Mouse (Mus musculus): Measurements from ENCODE around the gene Casp6. TPM values are rescaled to one million over a fixed set of nuclear protein-coding genes. Genes with fewer than 3 reads are reported as not detected.

The Casp6 gene
- total and polyA plus RNA-seq, 2 experiments from 2014 or later, result 20.8 to 48.7 TPM

DNA sequence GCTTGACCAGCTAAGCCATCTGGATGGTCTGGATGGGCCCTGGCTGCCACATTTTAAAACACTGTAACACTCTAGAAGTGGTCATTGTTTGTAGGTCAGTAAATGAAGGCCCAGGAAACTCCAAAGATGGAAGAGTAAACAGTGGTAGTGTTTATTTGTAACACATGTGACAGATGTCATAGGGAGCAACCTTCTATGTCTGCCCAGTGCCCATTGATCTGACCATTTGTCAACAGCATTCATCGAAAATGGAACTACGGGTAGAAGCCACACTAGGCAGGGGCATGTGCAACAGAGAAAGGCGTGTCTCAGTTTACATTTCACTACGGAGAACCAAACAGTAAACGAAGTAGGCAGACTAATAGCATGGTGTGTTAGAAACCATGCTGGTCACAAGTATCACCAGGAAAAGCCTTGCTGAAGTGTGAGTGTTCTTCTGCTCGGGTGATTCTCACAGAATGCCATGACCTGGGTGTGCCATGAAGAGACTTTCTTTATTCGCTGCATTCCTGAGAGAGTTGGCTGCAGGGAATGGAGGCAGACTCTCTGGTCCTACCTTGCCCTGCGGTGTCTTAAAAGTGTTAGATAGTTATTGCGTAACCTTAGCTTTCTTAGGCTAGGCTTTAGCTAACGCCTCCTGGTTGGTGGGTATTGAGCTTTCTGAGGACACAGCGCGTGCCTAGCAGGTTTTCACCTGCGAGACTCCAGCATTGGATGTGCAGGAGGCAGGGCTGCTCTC is 13.3 kb upstream of the Casp6 start:
- no peaks in the 10 kb centered on the region for H3K27me3 ChIP-seq (ENCODE audit: control insufficient read depth, insufficient read depth, low read length)
- 89% methylated on average over 13 of the region's 13 CpGs for WGBS
- ATAC-seq (ENCODE audit: insufficient read depth, low read depth), result no peak
- H3K4me3 ChIP-seq (ENCODE audit: low read depth, low read length), result no peak overlapping the region
- H3K27ac ChIP-seq (ENCODE audit: low read depth), result no peak overlapping the region
- H3K4me2 ChIP-seq (ENCODE audit: low read depth, low read length), result no peak overlapping the region
- no peaks in the 10 kb centered on the region for H3K9me3 ChIP-seq (replicated peaks; ENCODE audit: control insufficient read depth, low read length)
- DNase-seq (ENCODE audit: low spot score), result no peak
- no peak overlapping the region for H3K9ac ChIP-seq (replicated peaks; ENCODE audit: low read depth, low read length)
- H3K4me1 ChIP-seq (ENCODE audit: control insufficient read depth, insufficient read depth), result no peaks in the 10 kb centered on the region
- H3K36me3 ChIP-seq (replicated peaks; ENCODE audit: control insufficient read depth, insufficient read depth, low read length), result peaks cover 22% of the 10 kb centered on the region; the same call in 1 of the 2 replicates
- TF ChIP-seq EP300 (IDR thresholded peaks at IDR 0.05; ENCODE audit: low read depth), result no peak
- no peak for TF ChIP-seq CTCF (IDR thresholded peaks at IDR 0.05; ENCODE audit: low read depth)

GRCm38 (mm10) chr3:129892003-129892402 is 9.2 kb upstream of the Casp6 start:
- no peak for ATAC-seq (ENCODE audit: insufficient read depth, low read depth)
- no peak overlapping the region for H3K4me3 ChIP-seq (ENCODE audit: low read depth, low read length)
- no peak for DNase-seq (ENCODE audit: low spot score)

GRCm38 (mm10) chr3:129893143-129893542 is 8.1 kb upstream of the Casp6 start:
- Histone ChIP-seq H3K9ac (replicated peaks; ENCODE audit: low read depth, low read length) (no peak overlapping the region), H3K36me3 (replicated peaks; ENCODE audit: control insufficient read depth, insufficient read depth, low read length) (peaks cover 35% of the 10 kb centered on the region), H3K27me3 (ENCODE audit: control insufficient read depth, insufficient read depth, low read length) (no peaks in the 10 kb centered on the region), H3K4me1 (ENCODE audit: control insufficient read depth, insufficient read depth) (no peaks in the 10 kb centered on the region), H3K9me3 (replicated peaks; ENCODE audit: control insufficient read depth, low read length) (no peaks in the 10 kb centered on the region), H3K4me3 (ENCODE audit: low read depth, low read length) (no peak overlapping the region), H3K27ac (ENCODE audit: low read depth) (no peak overlapping the region), H3K4me2 (ENCODE audit: low read depth, low read length) (no peak overlapping the region)
- DNase-seq (ENCODE audit: low spot score), result no peak
- 91% methylated on average over 3 of the region's 3 CpGs for WGBS
- TF ChIP-seq EP300 (IDR thresholded peaks at IDR 0.05; ENCODE audit: low read depth) (no peak), CTCF (IDR thresholded peaks at IDR 0.05; ENCODE audit: low read depth) (no peak)
- no peak for ATAC-seq (ENCODE audit: insufficient read depth, low read depth)

More at GRCm38 (mm10) chr3:129892003-129892402, 9.2 kb upstream of the Casp6 start:
- Histone ChIP-seq H3K9ac (replicated peaks; ENCODE audit: low read depth, low read length) (no peak overlapping the region), H3K27me3 (ENCODE audit: control insufficient read depth, insufficient read depth, low read length) (no peaks in the 10 kb centered on the region), H3K9me3 (replicated peaks; ENCODE audit: control insufficient read depth, low read length) (no peaks in the 10 kb centered on the region), H3K4me1 (ENCODE audit: control insufficient read depth, insufficient read depth) (no peaks in the 10 kb centered on the region), H3K36me3 (replicated peaks; ENCODE audit: control insufficient read depth, insufficient read depth, low read length) (peaks cover 35% of the 10 kb centered on the region), H3K4me2 (ENCODE audit: low read depth, low read length) (no peak overlapping the region), H3K27ac (ENCODE audit: low read depth) (no peak overlapping the region)
- WGBS, result 78% methylated on average over 5 of the region's 5 CpGs
- TF ChIP-seq CTCF (IDR thresholded peaks at IDR 0.05; ENCODE audit: low read depth) (no peak), EP300 (IDR thresholded peaks at IDR 0.05; ENCODE audit: low read depth) (no peak)

DNA sequence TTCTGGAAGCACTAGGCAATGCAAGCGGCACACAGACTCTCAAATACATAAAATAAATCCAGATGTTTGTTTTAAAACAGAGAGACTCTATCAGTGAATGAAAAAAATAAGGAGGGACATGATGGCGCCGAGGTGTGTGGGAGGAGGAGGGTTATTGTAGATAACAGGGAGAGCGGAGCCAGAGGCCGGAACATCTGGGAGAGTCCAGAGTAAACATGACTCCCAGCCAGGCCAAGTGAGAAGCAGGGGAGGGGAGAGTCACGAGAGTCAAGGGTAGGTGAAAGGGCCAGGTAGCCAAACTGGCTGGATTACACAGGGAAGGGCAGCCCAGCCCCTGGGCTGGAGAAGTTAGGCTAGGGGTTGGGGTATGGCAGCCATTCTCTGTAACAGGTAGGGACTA is 4.6 kb upstream of the Casp6 start:
- H3K36me3 ChIP-seq (replicated peaks; ENCODE audit: control insufficient read depth, insufficient read depth, low read length), result peaks cover 25% of the 10 kb centered on the region
- no peak for ATAC-seq (ENCODE audit: insufficient read depth, low read depth)
- no peaks in the 10 kb centered on the region for H3K9me3 ChIP-seq (replicated peaks; ENCODE audit: control insufficient read depth, low read length)
- no peak overlapping the region for H3K4me2 ChIP-seq (ENCODE audit: low read depth, low read length)
- no peaks in the 10 kb centered on the region for H3K27me3 ChIP-seq (ENCODE audit: control insufficient read depth, insufficient read depth, low read length)
- no peak for DNase-seq (ENCODE audit: low spot score)
- H3K27ac ChIP-seq (ENCODE audit: low read depth), result no peak overlapping the region
- no peak overlapping the region for H3K4me3 ChIP-seq (ENCODE audit: low read depth, low read length)
- no peak overlapping the region for H3K9ac ChIP-seq (replicated peaks; ENCODE audit: low read depth, low read length)
- TF ChIP-seq EP300 (IDR thresholded peaks at IDR 0.05; ENCODE audit: low read depth), result no peak
- WGBS, result 49% methylated on average over 6 of the region's 6 CpGs
- no peaks in the 10 kb centered on the region for H3K4me1 ChIP-seq (ENCODE audit: control insufficient read depth, insufficient read depth)

GRCm38 (mm10) chr3:129898886-129899285 is 2.3 kb upstream of the Casp6 start:
- no peak for DNase-seq (ENCODE audit: low spot score)

DNA sequence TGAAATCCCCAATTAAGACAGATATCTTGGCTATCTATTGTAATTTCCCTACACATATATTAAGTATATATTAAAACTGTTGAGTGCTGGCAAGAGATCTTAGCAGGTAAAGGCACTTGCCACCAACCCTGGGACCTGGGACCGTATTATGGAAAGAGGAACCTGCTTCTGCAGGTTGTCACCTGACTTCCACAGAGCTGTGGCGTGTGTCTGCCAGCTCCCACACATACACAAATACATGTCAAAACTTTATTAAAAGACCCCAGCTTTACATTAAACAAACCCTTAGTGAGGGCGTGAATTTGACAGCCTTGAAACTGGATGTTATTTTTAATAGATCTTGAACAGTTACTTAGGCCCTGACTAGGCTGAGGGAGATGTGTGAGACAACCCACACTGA is 2.1 kb downstream of the Casp6 start:
- H3K9me3 ChIP-seq (replicated peaks; ENCODE audit: control insufficient read depth, low read length), result no peaks in the 10 kb centered on the region
- H3K4me3 ChIP-seq (ENCODE audit: low read depth, low read length), result no peak overlapping the region
- no peak overlapping the region for H3K27ac ChIP-seq (ENCODE audit: low read depth)
- DNase-seq (ENCODE audit: low spot score) (no peak), ATAC-seq (ENCODE audit: insufficient read depth, low read depth) (no peak)
- peaks cover 21% of the 10 kb centered on the region for H3K36me3 ChIP-seq (replicated peaks; ENCODE audit: control insufficient read depth, insufficient read depth, low read length)
- peaks cover 11% of the 10 kb centered on the region for H3K4me1 ChIP-seq (ENCODE audit: control insufficient read depth, insufficient read depth)
- H3K27me3 ChIP-seq (ENCODE audit: control insufficient read depth, insufficient read depth, low read length), result no peaks in the 10 kb centered on the region
- TF ChIP-seq EP300 (IDR thresholded peaks at IDR 0.05; ENCODE audit: low read depth), result no peak
- TF ChIP-seq CTCF (IDR thresholded peaks at IDR 0.05; ENCODE audit: low read depth), result no peak
- no peak overlapping the region for H3K4me2 ChIP-seq (ENCODE audit: low read depth, low read length)
- 83% methylated on average over 3 of the region's 3 CpGs for WGBS
- no peak overlapping the region for H3K9ac ChIP-seq (replicated peaks; ENCODE audit: low read depth, low read length)

More at GRCm38 (mm10) chr3:129898886-129899285, 2.3 kb upstream of the Casp6 start:
- Histone ChIP-seq H3K27me3 (ENCODE audit: control insufficient read depth, insufficient read depth, low read length) (no peaks in the 10 kb centered on the region), H3K4me2 (ENCODE audit: low read depth, low read length) (no peak overlapping the region), H3K9ac (replicated peaks; ENCODE audit: low read depth, low read length) (no peak overlapping the region), H3K9me3 (replicated peaks; ENCODE audit: control insufficient read depth, low read length) (no peaks in the 10 kb centered on the region), H3K36me3 (replicated peaks; ENCODE audit: control insufficient read depth, insufficient read depth, low read length) (peaks cover 7% of the 10 kb centered on the region; the same call in 1 of the 2 replicates), H3K27ac (ENCODE audit: low read depth) (no peak overlapping the region), H3K4me3 (ENCODE audit: low read depth, low read length) (no peak overlapping the region), H3K4me1 (ENCODE audit: control insufficient read depth, insufficient read depth) (peaks cover 11% of the 10 kb centered on the region)
- WGBS, result 54% methylated on average over 4 of the region's 4 CpGs
- ATAC-seq (ENCODE audit: insufficient read depth, low read depth), result no peak
- TF ChIP-seq CTCF (IDR thresholded peaks at IDR 0.05; ENCODE audit: low read depth) (no peak), EP300 (IDR thresholded peaks at IDR 0.05; ENCODE audit: low read depth) (no peak)
